Mouse (Mus musculus): Measurements from ENCODE around the gene Atoh8.

DNA sequence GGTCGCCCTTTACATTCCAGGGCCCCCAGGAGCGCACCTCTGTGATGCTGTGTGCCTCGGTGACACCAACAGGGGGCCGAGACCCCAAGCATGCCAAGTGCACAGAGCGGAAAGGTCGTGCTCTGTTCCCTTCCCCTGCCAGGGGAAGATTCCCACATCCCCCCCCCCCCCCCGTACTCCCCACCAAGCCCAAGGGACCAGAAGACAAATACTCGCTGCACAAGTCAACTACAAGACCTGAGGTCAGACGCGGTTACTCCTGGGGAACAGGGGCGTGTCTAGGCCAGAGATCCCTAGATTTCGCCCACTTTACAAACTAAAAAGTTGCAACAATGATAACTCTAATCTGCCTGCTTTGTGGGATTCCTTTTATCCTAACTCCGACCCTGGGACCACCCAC is 1.4 kb downstream of the Atoh8 start:
- TF ChIP-seq E2F4 (IDR thresholded peaks at IDR 0.05; ENCODE audit: insufficient replicate concordance, low read depth, low read length) (no peak), CTCF (conservative IDR thresholded peaks at IDR 0.05 in 1 of 2, IDR thresholded peaks at IDR 0.05 in 1 of 2; ENCODE audit: low read depth in 2 of 2, low read length in 2 of 2) (no peak), NRF1 (IDR thresholded peaks at IDR 0.05; ENCODE audit: low read depth, low read length) (no peak), POLR2A (IDR thresholded peaks at IDR 0.05; ENCODE audit: low read depth, low read length) (no peak), USF2 (conservative IDR thresholded peaks at IDR 0.05; ENCODE audit: low read depth, low read length) (no peak), POLR2AphosphoS2 (IDR thresholded peaks at IDR 0.05; ENCODE audit: low read depth, low read length) (no peak), TCF12 (IDR thresholded peaks at IDR 0.05; ENCODE audit: low read depth, low read length) (no peak), EP300 (IDR thresholded peaks at IDR 0.05; ENCODE audit: low read length) (no peak), PAX5 (IDR thresholded peaks at IDR 0.05; ENCODE audit: low read length) (no peak), KAT2A (IDR thresholded peaks at IDR 0.05; ENCODE audit: insufficient replicate concordance, low read length) (no peak)

Data from CH12.LX (cell line).